13 mouse cellular contexts compared by ENCODE assay signal in genomic region chr5:104144057-104144456, GRCm38 (mm10). TPM values are rescaled to one million over a fixed set of nuclear protein-coding genes. Genes with fewer than 3 reads are reported as not detected.
"Had no signal": no experiment of that assay in that cellular context is flagged by ENCODE, and none has a peak within 500 bp of the region (broad histone marks: within the 10 kb centered on the region; RNA-seq: fewer than 3 reads in every experiment).

No protein-coding gene starts in this region.

- DNase-seq: retina, postnatal 1 day; right cerebral cortex, adult 18-20 months; right cerebral cortex, postnatal 14 days; right cerebral cortex, postnatal 25 days; right cerebral cortex, postnatal 4 days; spleen, adult 18-20 months; thymus, adult 18-20 months; thymus, adult 2 months; thymus, postnatal 14 days; thymus, postnatal 25 days; thymus, postnatal 36 days; thymus, postnatal 4 days had no signal

RNA-seq across cellular contexts. Expression of gene Dspp, which starts 26.5 kb away (rescaled TPM):
- total RNA-seq: neutrophil, adult 5-6 weeks had no signal

RNA-seq across cellular contexts. Expression of gene Sparcl1, which starts 30.5 kb away (rescaled TPM):
- total RNA-seq: neutrophil, adult 5-6 weeks had no signal

RNA-seq across cellular contexts. Expression of gene Dmp1, which starts 58.4 kb away (rescaled TPM):
- total RNA-seq: neutrophil, adult 5-6 weeks had no signal
